Mouse (Mus musculus): ENCODE results near the gene Dhodh. TPM values are rescaled to one million over a fixed set of nuclear protein-coding genes. Genes with fewer than 3 reads are reported as not detected.

Gene Dhodh
- polyA plus RNA-seq, 1 experiment = 34.7 TPM

GRCm38 (mm10) chr8:109640410-109640809, 31.9 kb upstream of the Dhodh start:
- 70% methylated on average over 7 of the region's 7 CpGs for WGBS
- Histone ChIP-seq H3K4me1 (replicated peaks; ENCODE audit: control insufficient read depth, insufficient read depth, low read length) (no peaks in the 10 kb centered on the region), H3K36me3 (ENCODE audit: control insufficient read depth, insufficient read depth, low read length) (no peaks in the 10 kb centered on the region), H3K4me3 (ENCODE audit: control insufficient read depth, insufficient read depth, low read length) (no peak overlapping the region), H3K27ac (ENCODE audit: control insufficient read depth, insufficient read depth, low read length) (no peak overlapping the region), H3K27me3 (ENCODE audit: control insufficient read depth, insufficient read depth, low read length) (no peaks in the 10 kb centered on the region)
- no peak for DNase-seq
- TF ChIP-seq POLR2A (IDR thresholded peaks at IDR 0.05; ENCODE audit: control insufficient read depth, extremely low read depth, insufficient read depth, low read length, poor library complexity) = no peak

GRCm38 (mm10) chr8:109638851-109639250, 30.4 kb upstream of the Dhodh start:
- Histone ChIP-seq H3K27me3 (ENCODE audit: control insufficient read depth, insufficient read depth, low read length) (no peaks in the 10 kb centered on the region), H3K4me3 (ENCODE audit: control insufficient read depth, insufficient read depth, low read length) (no peak overlapping the region), H3K27ac (ENCODE audit: control insufficient read depth, insufficient read depth, low read length) (no peak overlapping the region), H3K4me1 (replicated peaks; ENCODE audit: control insufficient read depth, insufficient read depth, low read length) (no peaks in the 10 kb centered on the region), H3K36me3 (ENCODE audit: control insufficient read depth, insufficient read depth, low read length) (no peaks in the 10 kb centered on the region)
- no peak for DNase-seq
- 85% methylated on average over 5 of the region's 5 CpGs for WGBS
- TF ChIP-seq CTCF (IDR thresholded peaks at IDR 0.05; ENCODE audit: borderline replicate concordance, control insufficient read depth, extremely low read depth, insufficient read depth, low read length, poor library complexity) = no peak
- no peak for TF ChIP-seq POLR2A (IDR thresholded peaks at IDR 0.05; ENCODE audit: control insufficient read depth, extremely low read depth, insufficient read depth, low read length, poor library complexity)

GRCm38 (mm10) chr8:109635146-109635545, 26.7 kb upstream of the Dhodh start:
- DNase-seq = no peak
- Histone ChIP-seq H3K4me3 (ENCODE audit: control insufficient read depth, insufficient read depth, low read length) (no peak overlapping the region), H3K36me3 (ENCODE audit: control insufficient read depth, insufficient read depth, low read length) (no peaks in the 10 kb centered on the region), H3K27ac (ENCODE audit: control insufficient read depth, insufficient read depth, low read length) (no peak overlapping the region), H3K4me1 (replicated peaks; ENCODE audit: control insufficient read depth, insufficient read depth, low read length) (no peaks in the 10 kb centered on the region), H3K27me3 (ENCODE audit: control insufficient read depth, insufficient read depth, low read length) (no peaks in the 10 kb centered on the region)
- 95% methylated on average over 8 of the region's 8 CpGs for WGBS
- TF ChIP-seq CTCF (IDR thresholded peaks at IDR 0.05; ENCODE audit: borderline replicate concordance, control insufficient read depth, extremely low read depth, insufficient read depth, low read length, poor library complexity) = no peak
- no peak for TF ChIP-seq POLR2A (IDR thresholded peaks at IDR 0.05; ENCODE audit: control insufficient read depth, extremely low read depth, insufficient read depth, low read length, poor library complexity)

DNA sequence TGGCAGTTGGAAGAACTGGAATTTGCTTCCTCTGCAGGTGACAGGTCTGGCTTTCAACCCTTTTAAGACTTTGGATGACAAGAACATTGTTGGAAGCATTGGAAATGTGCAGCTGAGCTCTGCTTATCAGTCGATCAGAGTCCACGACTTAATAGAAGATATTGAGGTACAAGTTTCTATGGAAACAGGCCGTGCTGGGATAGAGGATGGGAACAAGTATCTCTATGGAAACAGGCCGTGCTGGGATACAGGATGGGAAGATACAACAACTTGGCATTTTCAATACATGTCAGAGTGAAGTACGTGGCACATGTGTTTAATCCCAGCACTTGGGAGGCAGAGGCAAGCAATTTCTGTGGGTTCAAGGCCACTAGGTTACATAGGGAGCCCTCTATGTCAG, 24.0 kb upstream of the Dhodh start:
- Histone ChIP-seq H3K27me3 (ENCODE audit: control insufficient read depth, insufficient read depth, low read length) (no peaks in the 10 kb centered on the region), H3K4me1 (replicated peaks; ENCODE audit: control insufficient read depth, insufficient read depth, low read length) (no peaks in the 10 kb centered on the region), H3K36me3 (ENCODE audit: control insufficient read depth, insufficient read depth, low read length) (no peaks in the 10 kb centered on the region), H3K27ac (ENCODE audit: control insufficient read depth, insufficient read depth, low read length) (no peak overlapping the region), H3K4me3 (ENCODE audit: control insufficient read depth, insufficient read depth, low read length) (no peak overlapping the region)
- no peak for DNase-seq
- TF ChIP-seq POLR2A (IDR thresholded peaks at IDR 0.05; ENCODE audit: control insufficient read depth, extremely low read depth, insufficient read depth, low read length, poor library complexity) (no peak), CTCF (IDR thresholded peaks at IDR 0.05; ENCODE audit: borderline replicate concordance, control insufficient read depth, extremely low read depth, insufficient read depth, low read length, poor library complexity) (no peak)
- WGBS = 89% methylated on average over 5 of the region's 5 CpGs

DNA sequence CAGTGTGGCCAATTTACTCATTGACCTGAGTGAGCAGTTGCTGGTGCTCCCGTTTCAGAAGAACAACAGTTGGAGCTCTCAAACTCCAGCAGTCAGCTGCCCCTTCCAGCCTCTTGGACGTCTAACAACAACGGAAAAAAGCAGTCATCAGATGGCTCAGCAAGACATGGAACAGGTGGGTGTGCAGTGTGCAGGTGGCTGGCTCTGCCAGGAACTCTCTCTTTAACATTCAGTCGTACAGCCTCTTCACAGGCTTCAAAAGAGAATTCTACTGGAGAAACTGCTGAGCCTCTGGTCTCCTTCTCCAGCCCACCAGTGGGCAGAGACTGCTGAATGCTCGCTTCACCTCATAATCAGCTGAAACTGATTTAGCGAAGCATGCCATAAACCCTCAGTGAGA, 20.2 kb upstream of the Dhodh start:
- Histone ChIP-seq H3K36me3 (ENCODE audit: control insufficient read depth, insufficient read depth, low read length) (no peaks in the 10 kb centered on the region), H3K27me3 (ENCODE audit: control insufficient read depth, insufficient read depth, low read length) (no peaks in the 10 kb centered on the region), H3K27ac (ENCODE audit: control insufficient read depth, insufficient read depth, low read length) (no peak overlapping the region), H3K4me1 (replicated peaks; ENCODE audit: control insufficient read depth, insufficient read depth, low read length) (no peaks in the 10 kb centered on the region), H3K4me3 (ENCODE audit: control insufficient read depth, insufficient read depth, low read length) (no peak overlapping the region)
- TF ChIP-seq POLR2A (IDR thresholded peaks at IDR 0.05; ENCODE audit: control insufficient read depth, extremely low read depth, insufficient read depth, low read length, poor library complexity) = no peak
- TF ChIP-seq CTCF (IDR thresholded peaks at IDR 0.05; ENCODE audit: borderline replicate concordance, control insufficient read depth, extremely low read depth, insufficient read depth, low read length, poor library complexity) = no peak
- no peak for DNase-seq
- WGBS = 83% methylated on average over 6 of the region's 6 CpGs

DNA sequence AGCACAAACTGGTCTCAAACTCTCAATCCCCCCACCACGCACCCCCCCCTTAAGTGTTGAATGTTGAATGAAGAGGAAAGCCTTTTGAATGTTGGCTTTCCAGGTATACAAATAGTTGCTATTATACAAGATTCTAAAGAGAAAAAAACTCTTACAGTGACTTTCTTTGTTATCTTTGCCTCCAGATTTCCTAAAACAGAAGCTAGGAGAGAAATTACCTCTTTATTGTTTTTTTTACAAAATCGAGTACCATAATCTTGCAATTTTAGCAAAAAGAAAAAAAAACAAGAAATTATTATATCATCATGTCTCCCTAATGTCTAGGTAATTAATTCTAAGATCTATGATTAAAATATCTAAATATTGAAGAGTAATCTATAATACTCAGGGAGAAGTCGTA, 7.1 kb upstream of the Dhodh start:
- TF ChIP-seq POLR2A (IDR thresholded peaks at IDR 0.05; ENCODE audit: control insufficient read depth, extremely low read depth, insufficient read depth, low read length, poor library complexity) (no peak), CTCF (IDR thresholded peaks at IDR 0.05; ENCODE audit: borderline replicate concordance, control insufficient read depth, extremely low read depth, insufficient read depth, low read length, poor library complexity) (no peak)

More for the DNA sequence above, 7.1 kb upstream of the Dhodh start:
- H3K4me1 ChIP-seq (replicated peaks; ENCODE audit: control insufficient read depth, insufficient read depth, low read length) = peaks cover 2% of the 10 kb centered on the region; the same call in 1 of the 2 replicates
- H3K27me3 ChIP-seq (ENCODE audit: control insufficient read depth, insufficient read depth, low read length) = no peaks in the 10 kb centered on the region
- no peak for DNase-seq
- H3K27ac ChIP-seq (ENCODE audit: control insufficient read depth, insufficient read depth, low read length) = no peak overlapping the region
- no peaks in the 10 kb centered on the region for H3K36me3 ChIP-seq (ENCODE audit: control insufficient read depth, insufficient read depth, low read length)
- 84% methylated on average over 3 of the region's 3 CpGs for WGBS
- H3K4me3 ChIP-seq (ENCODE audit: control insufficient read depth, insufficient read depth, low read length) = no peak overlapping the region
